Mouse (Mus musculus) CH12.LX (cell line): ENCODE data around the gene Ucp2.

Experiments
- CTCF ChIP-seq, 2 experiments: IDR thresholded peaks in 1 of 2; conservative IDR thresholded peaks in 1 of 2; 2 replicates each; pipeline ENCODE4 v1.5.1; 2011 to 2012; ENCODE audit warnings: low read depth in 2 of 2, low read length in 2 of 2, improper control_type of control experiment in 1 of 2, inconsistent platforms in 1 of 2, mild to moderate bottlenecking in 1 of 2, moderate library complexity in 1 of 2
- EP300 ChIP-seq: IDR thresholded peaks from 2 replicates; pipeline ENCODE4 v1.6.1; 2011; ENCODE audit warnings: low read length, improper control_type of control experiment
- GABPA ChIP-seq: IDR thresholded peaks from 2 replicates; pipeline ENCODE4 v1.6.1; 2012; ENCODE audit warnings: low read depth, low read length, improper control_type of control experiment, inconsistent platforms; ENCODE audit not compliant: insufficient replicate concordance
- MAFK ChIP-seq: IDR thresholded peaks from 2 replicates; pipeline ENCODE4 v1.6.1; 2011; ENCODE audit warnings: low read length, improper control_type of control experiment; ENCODE audit not compliant: insufficient replicate concordance
- MAZ ChIP-seq: IDR thresholded peaks from 2 replicates; pipeline ENCODE4 v1.6.1; 2012; ENCODE audit warnings: low read depth, mild to moderate bottlenecking, inconsistent platforms, low read length, improper control_type of control experiment, moderate library complexity
- MEF2A ChIP-seq: IDR thresholded peaks from 2 replicates; pipeline ENCODE4 v1.6.1; 2014; ENCODE audit warnings: low read depth, mild to moderate bottlenecking, inconsistent platforms, low read length, improper control_type of control experiment, borderline replicate concordance
- POLR2A ChIP-seq: IDR thresholded peaks from 2 replicates; pipeline ENCODE4 v1.6.1; 2011; ENCODE audit warnings: low read depth, mild to moderate bottlenecking, improper control_type of control experiment, low read length
- SMC3 ChIP-seq: IDR thresholded peaks from 2 replicates; pipeline ENCODE4 v1.6.1; 2011; ENCODE audit warnings: low read depth, low read length, improper control_type of control experiment
- TCF12 ChIP-seq: IDR thresholded peaks from 2 replicates; pipeline ENCODE4 v1.6.1; 2014; ENCODE audit warnings: low read depth, mild to moderate bottlenecking, inconsistent platforms, low read length, improper control_type of control experiment
- USF1 ChIP-seq: IDR thresholded peaks from 2 replicates; pipeline ENCODE4 v1.6.1; 2014; ENCODE audit warnings: low read depth, mild to moderate bottlenecking, inconsistent platforms, low read length, improper control_type of control experiment
- USF2 ChIP-seq: conservative IDR thresholded peaks from 2 replicates; pipeline ENCODE4 v1.6.1; 2011; ENCODE audit warnings: low read depth, low read length, improper control_type of control experiment
- ZC3H11A ChIP-seq: IDR thresholded peaks from 2 replicates; pipeline ENCODE4 v1.6.1; 2012; ENCODE audit warnings: low read depth, mild to moderate bottlenecking, inconsistent platforms, low read length, improper control_type of control experiment
- ZKSCAN1 ChIP-seq: IDR thresholded peaks from 2 replicates; pipeline ENCODE4 v1.6.1; 2012; ENCODE audit warnings: low read depth, inconsistent platforms, low read length, improper control_type of control experiment, borderline replicate concordance
- ZNF384 ChIP-seq: IDR thresholded peaks from 2 replicates; pipeline ENCODE4 v1.6.1; 2012; ENCODE audit warnings: low read depth, low read length, improper control_type of control experiment, inconsistent platforms

GRCm38 (mm10) chr7:100461621-100462151 is 31.5 kb upstream of the Ucp2 start:
- TF ChIP-seq USF2 (no peak), TCF12 (no peak), GABPA (no peak), CTCF (conservative IDR thresholded peaks at IDR 0.05 in 1 of 2, IDR thresholded peaks at IDR 0.05 in 1 of 2; ENCODE audit: low read depth in 2 of 2, low read length in 2 of 2) (no peak), SMC3 (no peak), POLR2A (no peak), MAZ (no peak), USF1 (no peak), EP300 (no peak), ZC3H11A (no peak), ZNF384 (no peak), MAFK (no peak), MEF2A (no peak), ZKSCAN1 (no peak)
